Mouse (Mus musculus): ENCODE results near the gene Camta2. TPM values are rescaled to one million over a fixed set of nuclear protein-coding genes. Genes with fewer than 3 reads are reported as not detected.
A peak's percentile ranks its signal among the peaks of the same experiment; 100 is the strongest.

Gene Camta2
- total RNA-seq, 2 experiments from 2014 or later = 5.1 to 9.1 TPM

DNA sequence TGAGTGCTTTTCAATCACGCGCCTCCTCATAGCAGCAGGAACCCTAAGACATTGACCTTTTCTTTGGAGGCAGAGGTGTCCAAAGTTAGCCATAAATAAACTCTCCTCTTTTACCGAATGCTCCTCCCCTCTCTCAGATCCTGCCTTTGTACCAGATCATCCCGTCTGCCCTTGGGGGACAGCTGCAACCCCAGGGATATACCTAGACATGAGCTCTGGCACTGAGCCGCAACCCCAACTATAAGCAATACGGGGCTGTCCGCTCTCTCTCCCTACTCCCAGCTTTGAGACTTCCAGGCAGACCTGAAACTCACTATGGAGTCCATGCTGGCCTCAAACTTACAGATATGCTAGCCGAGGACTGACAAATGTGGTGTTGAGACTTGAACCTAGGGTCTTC is 21.2 kb downstream of the Camta2 start:
- no peak for ATAC-seq (replicated peaks; ENCODE audit: poor library complexity)

- ATAC-seq (replicated peaks; ENCODE audit: poor library complexity) = no peak
Observed at GRCm38 (mm10) chr11:70664741-70665140, 23.2 kb downstream of the Camta2 start.

- ATAC-seq (replicated peaks; ENCODE audit: poor library complexity) = no peak
Observed at GRCm38 (mm10) chr11:70663957-70664356, 23.9 kb downstream of the Camta2 start.

- no peak for ATAC-seq (replicated peaks; ENCODE audit: poor library complexity)
Observed at GRCm38 (mm10) chr11:70663101-70663500, 24.8 kb downstream of the Camta2 start.

DNA sequence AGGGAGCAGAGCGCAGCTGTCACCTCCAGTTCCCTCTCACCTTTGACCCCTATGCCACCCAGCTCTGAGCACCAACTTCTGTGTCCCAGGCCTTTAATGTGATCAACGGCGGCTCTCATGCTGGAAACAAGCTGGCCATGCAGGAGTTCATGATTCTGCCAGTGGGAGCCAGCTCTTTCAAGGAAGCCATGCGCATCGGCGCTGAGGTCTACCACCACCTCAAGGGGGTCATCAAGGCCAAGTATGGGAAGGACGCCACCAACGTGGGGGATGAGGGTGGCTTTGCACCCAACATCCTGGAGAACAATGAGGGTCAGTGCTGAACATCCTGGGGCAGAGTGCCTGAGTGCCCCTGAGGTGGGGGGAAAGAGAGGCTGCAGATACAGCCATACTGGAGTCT is 27.3 kb downstream of the Camta2 start:
- ATAC-seq (replicated peaks; ENCODE audit: poor library complexity) = no peak

DNA sequence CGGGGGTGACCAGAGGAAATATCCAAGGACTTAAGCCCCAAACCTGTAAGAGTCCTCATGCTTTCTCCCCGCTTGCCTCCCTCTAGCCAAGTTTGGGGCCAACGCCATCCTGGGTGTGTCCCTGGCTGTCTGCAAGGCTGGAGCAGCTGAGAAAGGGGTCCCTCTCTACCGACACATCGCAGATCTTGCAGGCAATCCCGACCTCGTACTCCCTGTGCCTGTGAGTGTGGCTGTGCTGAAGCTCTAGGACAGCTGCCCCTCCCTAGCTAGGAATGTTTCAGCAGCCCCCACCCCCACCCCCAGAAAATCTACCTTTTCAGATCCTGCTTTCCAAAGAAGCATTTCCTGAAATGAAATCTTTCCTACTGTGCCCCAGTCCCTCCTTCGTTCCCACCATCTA is 29.0 kb downstream of the Camta2 start:
- no peak for ATAC-seq (replicated peaks; ENCODE audit: poor library complexity)

DNA sequence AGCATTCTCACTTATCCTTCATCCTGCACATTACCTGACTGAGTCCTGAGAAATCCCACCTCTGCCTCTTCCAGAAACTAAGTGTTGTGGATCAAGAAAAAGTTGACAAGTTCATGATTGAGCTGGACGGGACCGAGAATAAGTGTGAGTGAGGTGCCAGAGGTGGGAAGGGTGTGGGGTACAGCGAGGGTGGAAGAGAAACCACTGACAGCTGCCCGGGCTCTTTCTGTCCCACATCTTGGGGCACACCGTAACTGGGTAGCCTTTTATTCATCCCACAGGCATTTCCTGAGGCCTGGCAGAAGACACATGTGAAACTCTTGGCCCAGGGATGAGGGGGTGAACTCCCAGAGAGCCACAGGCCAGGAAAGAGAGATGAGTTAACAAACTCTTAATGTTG is 29.4 kb downstream of the Camta2 start:
- no peak for ATAC-seq (replicated peaks; ENCODE audit: poor library complexity)

GRCm38 (mm10) chr11:70657991-70658390 is 29.9 kb downstream of the Camta2 start:
- ATAC-seq (replicated peaks; ENCODE audit: poor library complexity) = no peak

DNA sequence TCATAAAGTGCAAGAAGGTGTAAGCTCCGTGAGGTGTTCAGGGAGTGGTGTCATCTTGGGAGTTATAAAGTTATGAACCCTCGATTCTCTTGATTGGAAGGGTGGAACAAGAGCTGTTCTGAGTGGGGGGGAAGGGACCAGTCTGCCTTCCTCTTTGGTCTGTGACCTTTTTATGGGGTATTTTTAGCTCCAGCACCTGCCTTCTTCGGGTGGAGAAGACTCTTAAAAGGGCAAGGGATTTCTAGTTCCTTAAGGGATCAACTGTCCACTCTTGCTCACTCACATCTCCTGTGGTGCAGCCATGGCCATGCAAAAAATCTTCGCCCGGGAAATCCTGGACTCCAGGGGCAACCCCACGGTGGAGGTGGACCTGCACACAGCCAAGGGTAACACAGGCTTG is 30.3 kb downstream of the Camta2 start:
- ATAC-seq (replicated peaks; ENCODE audit: poor library complexity) = no peak

DNA sequence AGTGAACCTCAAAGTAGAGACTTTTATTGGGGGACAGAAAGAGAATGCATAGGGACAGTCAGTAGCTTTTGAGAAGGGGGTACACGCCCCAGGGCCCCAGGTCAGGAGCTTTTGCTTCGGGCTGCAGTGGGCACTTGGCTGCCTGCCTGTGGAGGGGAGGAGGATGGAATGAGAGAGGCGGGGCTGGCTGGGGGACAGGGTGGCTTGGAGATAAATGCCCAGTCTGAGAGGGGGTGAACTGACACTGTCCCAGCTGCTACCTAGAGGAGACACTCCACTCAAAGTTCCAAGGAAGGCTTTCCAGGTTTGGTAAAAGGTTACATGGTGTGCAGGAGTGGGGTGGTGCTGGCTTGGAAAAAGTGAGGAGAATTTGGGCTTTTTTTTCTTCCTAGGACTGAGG is 30.9 kb downstream of the Camta2 start, which contains the start of gene Eno3:
TSS of gene Eno3 (plus strand) at position 239 of the 400 bp plus-strand sequence.
- ATAC-seq (replicated peaks; ENCODE audit: poor library complexity) = no peak

GRCm38 (mm10) chr11:70656456-70656927 is 31.4 kb downstream of the Camta2 start:
- ATAC-seq (replicated peaks; ENCODE audit: poor library complexity) = no peak

- ATAC-seq (replicated peaks; ENCODE audit: poor library complexity) = 0 out of 2 replicates have a peak, but pooled peaks have one; percentile 6
Observed at GRCm38 (mm10) chr11:70655571-70656455, 32.1 kb downstream of the Camta2 start.

- peak; percentile 38 for ATAC-seq (replicated peaks; ENCODE audit: poor library complexity)
Observed at GRCm38 (mm10) chr11:70654923-70655570, 32.9 kb downstream of the Camta2 start.

- ATAC-seq (replicated peaks; ENCODE audit: poor library complexity) = peak; percentile 49
Observed at GRCm38 (mm10) chr11:70654198-70654922, 33.5 kb downstream of the Camta2 start, which contains the start of gene Pfn1. TSS of gene Pfn1 (minus strand) at chr11:70654644.

DNA sequence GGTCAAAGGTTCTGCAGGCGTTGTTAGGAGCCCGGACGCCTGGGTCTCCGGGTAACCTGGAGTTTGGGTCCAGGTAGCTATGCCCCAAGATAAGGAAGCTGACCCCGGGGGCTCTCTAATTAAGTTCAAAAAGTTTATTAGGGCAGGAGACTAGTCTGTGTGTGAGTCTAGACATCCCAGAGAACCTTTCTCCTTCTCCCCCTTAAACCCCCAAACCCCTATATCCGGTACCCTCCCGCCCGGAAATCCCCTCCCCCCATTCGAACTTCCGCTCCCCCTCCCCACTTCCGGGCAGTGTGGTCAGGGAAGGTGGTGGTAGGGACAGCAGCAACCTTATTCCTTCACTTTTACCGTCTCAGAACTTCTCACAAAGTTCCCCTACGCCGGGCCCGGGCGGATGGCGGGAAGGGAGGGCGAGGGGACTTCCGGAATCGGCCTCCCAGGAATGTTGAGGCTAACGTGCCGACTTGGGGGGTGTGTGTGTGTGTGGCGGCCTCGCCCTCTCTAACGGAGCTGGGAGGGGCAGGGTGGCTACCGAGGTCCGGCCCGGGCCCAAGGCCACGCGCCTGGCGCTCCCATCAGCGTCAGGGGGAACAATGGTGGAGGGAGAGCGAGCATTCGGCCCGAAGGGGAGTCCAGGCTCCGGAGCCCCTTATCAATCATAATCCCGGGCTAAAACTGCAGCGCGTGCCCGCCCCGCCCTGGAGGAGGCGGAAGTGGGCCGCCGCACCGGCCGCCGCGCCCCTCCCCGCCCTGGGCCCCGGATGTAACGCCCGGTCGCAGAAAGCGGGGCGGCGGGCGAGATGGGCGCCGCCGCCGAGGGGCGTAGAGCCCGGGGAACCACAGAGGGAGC is 34.3 kb downstream of the Camta2 start:
- peak; percentile 11 for ATAC-seq (replicated peaks; ENCODE audit: poor library complexity)

DNA sequence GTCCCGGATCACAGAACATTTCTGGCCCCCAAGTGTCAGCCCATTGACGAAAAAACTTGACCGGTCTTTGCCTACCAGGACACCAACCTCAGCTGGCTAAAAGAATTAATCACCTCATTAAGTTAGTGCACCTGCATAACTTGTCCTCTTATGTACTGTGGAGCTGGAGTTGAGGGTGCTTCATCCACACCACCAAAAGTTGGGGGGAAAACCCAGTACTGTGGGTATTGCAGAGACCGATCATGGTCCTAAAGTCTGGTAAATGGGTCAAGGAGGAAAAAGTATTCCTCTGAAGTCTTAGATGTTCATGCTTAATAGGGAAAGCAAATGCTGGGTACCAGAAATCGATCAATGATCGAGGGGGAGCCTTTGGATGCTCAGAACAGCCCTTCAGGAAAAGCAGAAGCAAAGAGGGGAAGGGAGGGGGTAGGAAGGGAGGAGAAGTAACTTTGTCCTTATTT is 35.0 kb downstream of the Camta2 start:
- ATAC-seq (replicated peaks; ENCODE audit: poor library complexity) = no peak

DNA sequence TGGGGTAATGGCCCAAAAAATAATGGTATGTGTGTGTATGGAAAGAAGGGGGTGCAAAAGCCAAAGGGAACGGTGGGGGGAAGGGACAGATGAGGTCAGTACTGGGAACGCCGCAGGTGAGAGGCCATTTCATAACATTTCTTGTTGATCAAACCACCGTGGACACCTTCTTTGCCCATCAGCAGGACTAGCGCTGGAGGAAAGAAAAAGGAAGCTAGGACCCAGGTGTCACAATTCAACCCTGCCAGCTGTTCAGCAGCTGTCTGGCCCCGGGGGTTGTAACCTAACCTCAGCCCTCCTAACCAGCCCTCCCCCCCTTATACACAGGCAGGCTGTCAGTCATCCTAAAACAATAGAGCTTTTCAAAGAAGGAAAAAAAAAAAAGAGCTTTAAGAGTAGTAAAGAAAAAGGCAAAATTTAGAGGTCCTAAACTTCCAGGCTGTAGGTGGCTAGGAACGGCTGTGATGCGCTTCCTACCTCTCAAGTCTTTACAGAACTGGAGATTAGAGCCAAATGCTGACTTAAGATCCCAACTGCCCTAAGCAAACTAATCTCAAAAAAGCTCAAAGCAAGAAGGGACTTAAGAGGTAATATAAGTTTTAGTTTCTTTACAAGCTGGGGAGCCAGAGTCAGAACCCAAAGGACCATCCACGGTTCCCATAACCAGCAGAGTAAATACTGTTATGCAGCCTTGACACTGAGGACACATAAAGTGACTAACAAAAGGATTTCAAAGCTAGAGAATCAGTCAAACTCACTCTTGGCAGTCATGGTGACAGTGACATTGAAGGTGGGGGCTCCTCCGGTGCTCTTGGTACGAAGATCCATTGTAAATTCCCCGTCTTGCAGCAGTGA is 35.6 kb downstream of the Camta2 start:
- ATAC-seq (replicated peaks; ENCODE audit: poor library complexity) = no peak

GRCm38 (mm10) chr11:70651391-70651790 is 36.5 kb downstream of the Camta2 start:
- ATAC-seq (replicated peaks; ENCODE audit: poor library complexity) = no peak

All from megakaryocyte progenitor cell, adult 5-6 weeks (primary cell).